Mouse (Mus musculus): ENCODE results near the gene Atp10b.

DNA sequence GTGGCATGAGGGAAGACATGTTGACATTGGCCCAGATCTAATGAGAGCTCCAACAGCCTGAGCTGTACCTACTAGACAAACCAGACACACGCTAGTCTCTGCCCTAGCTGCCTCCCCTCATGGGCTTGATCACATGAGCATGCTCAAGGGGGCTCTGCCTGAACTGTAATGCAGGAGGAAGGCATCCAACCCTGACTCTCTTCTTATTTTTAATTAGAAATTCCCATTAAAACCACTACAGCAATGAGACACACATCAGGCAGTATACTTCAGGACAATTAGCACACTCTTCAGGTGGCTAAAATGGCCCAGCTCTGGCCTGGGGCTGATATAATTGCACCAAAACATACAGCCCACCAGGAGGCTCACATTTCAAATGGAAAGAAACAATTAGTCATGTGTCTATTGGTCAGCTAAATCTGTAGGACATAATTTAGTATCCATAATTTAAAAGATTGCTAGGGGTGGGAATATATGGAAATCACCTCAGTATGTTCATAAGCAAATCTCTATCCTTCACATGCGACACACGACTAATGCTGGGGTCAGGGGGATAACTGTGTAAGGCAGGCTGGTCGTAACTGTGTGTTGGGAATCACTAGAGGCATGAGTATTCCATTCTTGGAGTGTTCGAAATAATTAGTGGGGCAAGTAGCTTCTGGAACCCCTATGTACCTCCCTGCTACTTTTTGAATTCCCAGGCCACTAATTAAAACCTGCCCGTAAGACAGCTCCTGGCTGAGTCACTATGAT is 120.0 kb downstream of the Atp10b start:
- TF ChIP-seq CTCF (IDR thresholded peaks at IDR 0.05; ENCODE audit: extremely low read depth, insufficient read length, insufficient replicate concordance, low read depth, low read length) = no peak
- no peak for TF ChIP-seq POLR2A (IDR thresholded peaks at IDR 0.05; ENCODE audit: low read depth, low read length)
